Mouse (Mus musculus) intestine, embryonic 15.5 days (tissue): Measurements from ENCODE around the gene Rnf26. TPM values are rescaled to one million over a fixed set of nuclear protein-coding genes. Genes with fewer than 3 reads are reported as not detected.

Experiments
- ATAC-seq: fragments of 200-750 bp; cut with Nextera tagmentation; 2 replicates; pipeline ENCODE4 v1.8.0; 2017; ENCODE audit warnings: moderate TSS enrichment, moderate library complexity
- H3K27ac ChIP-seq: fragments of 300-500 bp; sonication (generic); 2 replicates; pipeline ENCODE4 v1.5.1; 2015; ENCODE audit warnings: mild to moderate bottlenecking, inconsistent platforms
- H3K27me3 ChIP-seq: fragments of 300-500 bp; sonication (generic); replicated peaks from 2 replicates; pipeline ENCODE4 v1.6.1; 2015; ENCODE audit warnings: inconsistent platforms
- H3K36me3 ChIP-seq: fragments of 300-500 bp; sonication (generic); 2 replicates; pipeline ENCODE4 v1.6.1; 2015; ENCODE audit warnings: inconsistent platforms
- H3K4me1 ChIP-seq: fragments of 300-500 bp; sonication (generic); replicated peaks from 2 replicates; pipeline ENCODE4 v1.6.1; 2015; ENCODE audit warnings: inconsistent platforms
- H3K4me2 ChIP-seq: fragments of 300-500 bp; sonication (generic); replicated peaks from 2 replicates; pipeline ENCODE4 v1.6.1; 2015; ENCODE audit warnings: mild to moderate bottlenecking, inconsistent platforms
- H3K4me3 ChIP-seq: fragments of 300-500 bp; sonication (generic); replicated peaks from 2 replicates; pipeline ENCODE4 v1.5.1; 2015; ENCODE audit warnings: inconsistent platforms
- H3K9ac ChIP-seq: fragments of 300-500 bp; sonication (generic); 2 replicates; pipeline ENCODE4 v1.6.1; 2015; ENCODE audit warnings: inconsistent platforms
- H3K9me3 ChIP-seq: fragments of 300-500 bp; sonication (generic); 2 replicates; pipeline ENCODE4 v1.6.1; 2016; ENCODE audit warnings: inconsistent platforms
- WGBS: fragments of 180-500 bp; shearing (Covaris S2); methylation state at CpG from one replicate; pipeline ENCODE4 v1.1.7; 2015; 5-methylcytosine and 5-hydroxymethylcytosine counted together
- polyA plus RNA-seq: library from polyadenylated mRNA; unstranded; fragments of >200 nt; fragmentation: Nextera tagmentation; extraction: Ambion mirVana; gene quantifications from 2 replicates; pipeline ENCODE4 v1.2.1, GENCODE M21; 2015

The Rnf26 gene
- 56.9 and 57.9 TPM in 2 replicates for polyA plus RNA-seq

DNA sequence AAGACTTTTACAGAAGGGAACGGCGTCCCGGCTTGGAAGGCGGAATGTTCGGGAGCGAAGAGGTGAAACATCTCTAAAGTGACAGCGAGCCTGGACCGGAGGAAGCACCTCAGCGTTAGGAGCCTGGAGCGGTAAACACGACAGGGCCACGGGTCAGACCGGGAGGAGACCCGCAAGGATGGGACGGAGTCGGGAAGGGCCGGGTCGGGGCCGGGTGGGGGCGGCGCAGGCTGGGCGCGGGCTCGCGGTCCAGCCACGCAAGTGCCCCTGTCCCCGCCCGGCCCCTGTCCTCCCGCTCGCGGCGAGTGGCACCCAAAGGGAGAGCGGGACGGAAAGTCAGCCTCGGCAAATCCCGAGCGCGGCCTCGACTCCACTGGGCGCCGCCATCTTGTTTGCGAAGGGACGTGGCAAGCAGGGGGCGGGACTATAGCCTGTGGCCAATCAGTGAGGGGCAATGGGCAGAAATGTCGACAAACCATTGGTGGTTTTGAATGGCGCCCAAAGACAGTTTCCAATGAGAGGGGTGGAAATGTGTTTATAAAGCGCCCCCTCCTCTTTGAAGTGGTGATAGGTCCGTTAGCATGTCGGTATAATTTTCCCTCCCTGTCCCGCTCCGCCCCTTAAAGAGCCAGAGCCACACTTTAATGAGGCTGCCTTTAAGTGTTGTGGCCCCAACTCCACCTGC is at the start of gene Rnf26, which contains the start of gene Gm49380:
Rnf26 (minus strand) TSS at position 413 of the 685 bp plus-strand sequence.
Gm49380 (minus strand) TSS at position 396 of the 685 bp plus-strand sequence.
- Histone ChIP-seq H3K27me3 (no peaks in the 10 kb centered on the region), H3K36me3 (no peaks in the 10 kb centered on the region), H3K4me2 (peak within 1 kb of the TSS; percentile 61), H3K9ac (peak within 1 kb of the TSS; percentile 78), H3K27ac (peak within 1 kb of the TSS; percentile 79; the same call in 1 of the 2 replicates), H3K9me3 (no peaks in the 10 kb centered on the region), H3K4me3 (peak within 1 kb of the TSS; percentile 72), H3K4me1 (peaks cover 28% of the 10 kb centered on the region)
- under 1% methylated on average over 51 of the region's 51 CpGs for WGBS
- ATAC-seq, result peak; percentile 97

DNA sequence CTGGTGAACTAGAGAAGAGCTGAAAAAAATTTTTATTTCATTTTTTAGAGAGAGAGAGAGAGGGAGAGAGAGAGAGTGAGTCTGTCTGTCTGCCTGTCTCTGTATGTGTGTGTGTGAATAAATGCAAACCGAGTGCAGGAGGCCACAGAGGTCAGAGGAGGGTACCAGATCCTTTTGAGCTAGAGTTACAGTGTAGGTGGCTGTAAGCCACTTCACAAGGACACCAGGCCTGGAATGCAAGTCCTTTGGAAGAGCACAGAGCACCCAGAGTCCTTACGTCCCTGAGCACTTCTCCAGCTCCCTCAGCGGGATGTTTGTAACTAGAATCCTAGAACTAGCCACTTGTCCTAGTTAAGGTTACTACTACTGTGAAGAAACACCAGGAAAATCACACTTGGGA is 46.6 kb upstream of the Rnf26 start:
- no peak overlapping the region for H3K27ac ChIP-seq
- no peak overlapping the region for H3K4me3 ChIP-seq
- H3K9me3 ChIP-seq, result no peaks in the 10 kb centered on the region
- H3K4me1 ChIP-seq, result no peaks in the 10 kb centered on the region
- H3K36me3 ChIP-seq, result peaks cover 33% of the 10 kb centered on the region
- H3K27me3 ChIP-seq, result no peaks in the 10 kb centered on the region
- H3K9ac ChIP-seq, result no peak overlapping the region
- no peak overlapping the region for H3K4me2 ChIP-seq
- 84% methylated on average over 3 of the region's 3 CpGs for WGBS
- ATAC-seq, result no peak

DNA sequence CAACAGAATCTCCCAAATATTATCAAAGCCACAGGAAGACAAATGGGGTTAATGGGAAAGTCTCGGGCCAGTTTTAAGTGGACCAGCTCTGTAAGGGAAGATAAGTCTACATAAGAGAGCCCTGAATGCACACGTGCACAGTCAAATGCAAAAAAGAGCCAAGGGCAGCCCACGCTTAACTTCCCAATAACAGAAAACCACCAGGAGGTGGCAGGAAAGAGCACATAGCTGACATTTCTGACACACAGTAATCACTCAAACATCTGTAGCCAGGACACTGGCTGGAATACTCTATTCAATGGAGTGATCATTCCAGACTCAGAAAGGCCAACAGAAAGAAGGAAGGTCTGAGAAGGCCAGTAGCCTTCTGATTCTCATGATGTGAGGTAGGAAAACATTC is 34.0 kb upstream of the Rnf26 start:
- H3K4me1 ChIP-seq, result no peaks in the 10 kb centered on the region
- H3K4me2 ChIP-seq, result no peak overlapping the region
- H3K9me3 ChIP-seq, result no peaks in the 10 kb centered on the region
- H3K27ac ChIP-seq, result no peak overlapping the region
- H3K4me3 ChIP-seq, result no peak overlapping the region
- 66% methylated on average over 3 of the region's 3 CpGs for WGBS
- ATAC-seq, result no peak
- H3K36me3 ChIP-seq, result peaks cover 16% of the 10 kb centered on the region; the same call in 1 of the 2 replicates
- H3K9ac ChIP-seq, result no peak overlapping the region
- H3K27me3 ChIP-seq, result no peaks in the 10 kb centered on the region

DNA sequence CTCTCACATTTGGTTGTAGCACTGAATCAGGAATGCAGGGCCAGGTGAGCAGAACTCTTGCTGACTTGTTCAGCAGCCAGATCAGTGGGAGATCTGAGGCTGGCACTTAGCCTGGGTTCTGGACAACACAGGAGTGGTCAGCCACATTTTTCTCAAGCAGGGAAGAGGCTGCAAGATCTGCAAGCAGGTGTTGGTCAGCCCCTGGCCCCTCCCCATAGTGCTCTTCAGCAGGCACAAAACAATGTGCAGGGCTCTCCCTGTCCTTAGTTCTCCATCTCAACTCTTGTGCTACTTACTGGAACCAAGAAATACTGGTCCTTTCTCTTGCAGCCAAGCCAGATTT is 31.4 kb upstream of the Rnf26 start:
- no peak overlapping the region for H3K4me3 ChIP-seq
- no peak overlapping the region for H3K4me2 ChIP-seq
- H3K9ac ChIP-seq, result no peak overlapping the region
- no peaks in the 10 kb centered on the region for H3K4me1 ChIP-seq
- H3K27me3 ChIP-seq, result no peaks in the 10 kb centered on the region
- ATAC-seq, result no peak
- H3K27ac ChIP-seq, result no peak overlapping the region
- no peaks in the 10 kb centered on the region for H3K9me3 ChIP-seq
- H3K36me3 ChIP-seq, result peaks cover 23% of the 10 kb centered on the region

DNA sequence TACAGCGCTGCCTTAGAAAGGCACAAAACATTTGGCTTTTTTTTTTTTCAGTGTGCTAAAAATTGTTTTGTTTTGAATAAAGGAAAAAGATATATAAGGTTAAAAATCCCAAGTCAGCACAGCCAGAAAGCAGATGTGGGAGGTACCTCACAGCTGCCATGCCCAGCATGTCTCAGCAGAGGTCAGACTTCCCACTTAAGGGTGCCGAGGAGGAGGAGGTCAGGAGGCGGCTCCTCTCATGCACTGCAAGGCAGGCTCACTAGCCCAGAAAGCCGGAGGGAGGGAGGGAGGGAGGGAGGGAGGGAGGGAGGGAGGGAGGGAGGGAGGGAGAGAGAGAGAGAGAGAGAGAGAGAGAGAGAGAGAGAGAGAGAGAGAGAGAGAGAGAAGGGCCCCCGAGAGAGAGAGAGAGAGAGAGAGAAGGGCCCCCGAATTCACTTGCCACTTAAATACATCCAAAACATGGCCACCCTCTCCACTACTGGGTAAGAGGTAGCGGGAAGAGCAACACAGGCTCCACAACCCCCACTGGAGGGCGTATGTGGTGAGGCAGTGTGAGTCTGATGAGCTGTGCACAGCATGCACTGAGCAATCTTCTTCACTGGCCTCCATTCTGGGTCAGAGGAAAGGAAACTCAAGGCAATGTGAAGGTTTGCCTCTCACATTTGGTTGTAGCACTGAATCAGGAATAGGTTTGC is 30.9 kb upstream of the Rnf26 start:
- H3K9ac ChIP-seq, result no peak overlapping the region
- H3K27me3 ChIP-seq, result no peaks in the 10 kb centered on the region
- H3K27ac ChIP-seq, result no peak overlapping the region
- H3K4me1 ChIP-seq, result no peaks in the 10 kb centered on the region
- 0 out of 2 replicates have a peak, but pooled peaks have one; percentile 55 for ATAC-seq
- no peaks in the 10 kb centered on the region for H3K9me3 ChIP-seq
- H3K4me3 ChIP-seq, result no peak overlapping the region
- peaks cover 23% of the 10 kb centered on the region for H3K36me3 ChIP-seq
- 30% methylated on average over 7 of the region's 8 CpGs for WGBS
- no peak overlapping the region for H3K4me2 ChIP-seq

DNA sequence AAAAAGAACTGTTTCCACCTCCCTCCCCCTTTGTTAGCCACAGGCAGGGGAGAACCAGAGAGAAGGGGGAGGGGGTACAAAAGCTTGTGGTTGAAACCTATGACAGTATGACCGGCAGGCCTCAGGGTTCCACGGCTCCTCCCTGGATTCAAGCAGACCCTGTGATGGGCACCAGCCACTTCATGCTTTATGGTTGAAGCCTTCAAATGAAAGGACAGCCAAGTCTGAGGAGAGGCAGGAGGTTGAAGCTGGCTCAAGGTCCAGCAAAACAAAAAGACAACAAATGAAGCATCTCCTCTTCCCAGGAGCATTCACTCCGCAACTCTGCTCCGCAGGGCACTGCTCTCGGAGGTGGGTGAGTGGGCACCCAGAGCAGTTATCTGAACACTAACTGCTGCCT is 30.1 kb upstream of the Rnf26 start:
- Histone ChIP-seq H3K36me3 (peaks cover 25% of the 10 kb centered on the region), H3K4me1 (no peaks in the 10 kb centered on the region), H3K9me3 (no peaks in the 10 kb centered on the region), H3K4me3 (no peak overlapping the region), H3K27ac (peak overlapping the region; percentile 40; the same call in 1 of the 2 replicates), H3K4me2 (no peak overlapping the region), H3K9ac (no peak overlapping the region), H3K27me3 (no peaks in the 10 kb centered on the region)
- WGBS, result 79% methylated on average over 5 of the region's 5 CpGs
- no peak for ATAC-seq

DNA sequence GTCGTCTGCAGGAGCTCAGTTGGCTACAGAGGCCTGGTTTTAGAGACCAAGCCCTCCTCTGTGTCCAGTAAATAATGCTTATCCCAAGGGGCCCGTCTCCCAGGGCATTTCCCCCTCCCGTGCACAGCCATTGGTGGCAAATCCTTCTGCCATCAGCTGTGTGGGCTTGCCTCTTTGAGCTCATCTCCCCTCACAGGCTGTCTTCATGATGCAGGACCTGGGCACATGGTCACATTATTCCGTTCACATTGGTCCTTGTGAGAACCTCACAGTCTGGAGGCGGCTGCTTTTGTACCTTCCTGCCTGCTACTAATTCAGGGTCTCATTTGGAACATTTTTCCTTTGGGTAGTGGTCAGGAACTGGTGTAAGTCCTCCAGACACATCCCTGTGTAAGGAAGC is 28.6 kb upstream of the Rnf26 start:
- ATAC-seq, result no peak
- peaks cover 27% of the 10 kb centered on the region for H3K36me3 ChIP-seq
- H3K4me3 ChIP-seq, result no peak overlapping the region
- WGBS, result 70% methylated on average over 5 of the region's 5 CpGs
- H3K27ac ChIP-seq, result no peak overlapping the region
- no peaks in the 10 kb centered on the region for H3K4me1 ChIP-seq
- no peak overlapping the region for H3K9ac ChIP-seq
- H3K4me2 ChIP-seq, result no peak overlapping the region
- no peaks in the 10 kb centered on the region for H3K9me3 ChIP-seq
- H3K27me3 ChIP-seq, result no peaks in the 10 kb centered on the region

DNA sequence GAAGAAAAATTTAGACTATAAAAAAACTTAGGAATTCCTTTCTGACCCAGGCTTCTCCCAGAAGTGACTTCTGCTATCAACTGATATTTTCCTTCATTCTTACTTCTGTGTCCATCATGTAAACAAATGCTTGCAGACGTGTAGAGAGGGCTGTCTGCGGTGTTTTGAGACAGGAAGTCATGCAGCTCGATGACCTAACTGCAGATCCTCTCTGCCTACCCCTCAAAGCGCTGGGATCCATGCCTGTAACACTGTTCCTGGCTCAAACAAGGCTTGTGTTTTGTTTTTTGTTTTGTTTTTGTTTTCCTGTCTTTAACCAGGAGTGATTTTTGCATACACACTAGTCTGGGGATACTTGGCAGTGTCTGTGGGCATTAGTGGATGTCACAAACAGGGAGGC is 24.5 kb upstream of the Rnf26 start:
- Histone ChIP-seq H3K4me2 (no peak overlapping the region), H3K27ac (no peak overlapping the region), H3K27me3 (peaks cover 18% of the 10 kb centered on the region), H3K4me3 (no peak overlapping the region), H3K9ac (no peak overlapping the region), H3K9me3 (no peaks in the 10 kb centered on the region), H3K36me3 (peaks cover 18% of the 10 kb centered on the region), H3K4me1 (peaks cover 28% of the 10 kb centered on the region)
- 47% methylated on average over 4 of the region's 4 CpGs for WGBS
- no peak for ATAC-seq

DNA sequence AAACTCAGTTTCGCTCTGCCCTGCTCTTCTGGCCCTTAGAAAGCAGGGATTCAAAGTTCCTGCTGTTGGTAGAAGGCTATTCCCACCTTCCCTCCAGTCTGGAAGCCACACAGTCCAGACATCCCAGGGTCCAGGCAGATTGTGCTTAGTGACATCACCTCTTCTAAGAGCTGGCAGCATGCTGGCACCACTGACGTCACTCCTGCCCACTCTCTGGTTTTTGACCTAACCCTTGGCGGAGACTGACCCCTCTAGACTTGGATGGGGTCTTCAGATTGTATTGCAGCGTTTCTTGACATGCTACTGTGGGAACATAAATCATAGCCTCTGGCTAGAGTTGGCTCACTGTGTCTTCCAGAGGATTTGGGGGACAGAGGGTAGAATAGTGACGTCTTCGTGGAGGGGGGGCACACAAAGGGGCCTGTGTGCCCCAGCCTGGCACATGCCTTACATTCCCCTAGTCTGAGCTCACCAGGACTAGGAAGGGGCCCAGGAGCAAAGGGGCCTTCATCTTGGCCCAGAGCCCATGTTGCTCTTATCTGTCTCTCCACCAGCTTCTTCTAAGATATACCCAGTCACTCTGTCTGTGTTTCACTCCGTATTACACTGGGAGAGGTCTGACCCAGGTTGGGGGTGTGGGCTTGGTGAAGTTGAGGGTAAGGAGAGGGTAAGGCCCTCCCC is 22.6 kb upstream of the Rnf26 start:
- H3K9me3 ChIP-seq, result no peaks in the 10 kb centered on the region
- H3K4me2 ChIP-seq, result peak overlapping the region; percentile 93
- peaks cover 23% of the 10 kb centered on the region for H3K27me3 ChIP-seq
- H3K4me3 ChIP-seq, result peak overlapping the region; percentile 65
- 0 out of 2 replicates have a peak, but pooled peaks cover 6% of the 10 kb centered on the region for H3K36me3 ChIP-seq
- peak overlapping the region; percentile 70 for H3K9ac ChIP-seq
- ATAC-seq, result peak; percentile 31; the same call in 1 of the 2 replicates
- peaks cover 35% of the 10 kb centered on the region for H3K4me1 ChIP-seq
- WGBS, result 43% methylated on average over 7 of the region's 7 CpGs
- peak overlapping the region; percentile 82 for H3K27ac ChIP-seq

DNA sequence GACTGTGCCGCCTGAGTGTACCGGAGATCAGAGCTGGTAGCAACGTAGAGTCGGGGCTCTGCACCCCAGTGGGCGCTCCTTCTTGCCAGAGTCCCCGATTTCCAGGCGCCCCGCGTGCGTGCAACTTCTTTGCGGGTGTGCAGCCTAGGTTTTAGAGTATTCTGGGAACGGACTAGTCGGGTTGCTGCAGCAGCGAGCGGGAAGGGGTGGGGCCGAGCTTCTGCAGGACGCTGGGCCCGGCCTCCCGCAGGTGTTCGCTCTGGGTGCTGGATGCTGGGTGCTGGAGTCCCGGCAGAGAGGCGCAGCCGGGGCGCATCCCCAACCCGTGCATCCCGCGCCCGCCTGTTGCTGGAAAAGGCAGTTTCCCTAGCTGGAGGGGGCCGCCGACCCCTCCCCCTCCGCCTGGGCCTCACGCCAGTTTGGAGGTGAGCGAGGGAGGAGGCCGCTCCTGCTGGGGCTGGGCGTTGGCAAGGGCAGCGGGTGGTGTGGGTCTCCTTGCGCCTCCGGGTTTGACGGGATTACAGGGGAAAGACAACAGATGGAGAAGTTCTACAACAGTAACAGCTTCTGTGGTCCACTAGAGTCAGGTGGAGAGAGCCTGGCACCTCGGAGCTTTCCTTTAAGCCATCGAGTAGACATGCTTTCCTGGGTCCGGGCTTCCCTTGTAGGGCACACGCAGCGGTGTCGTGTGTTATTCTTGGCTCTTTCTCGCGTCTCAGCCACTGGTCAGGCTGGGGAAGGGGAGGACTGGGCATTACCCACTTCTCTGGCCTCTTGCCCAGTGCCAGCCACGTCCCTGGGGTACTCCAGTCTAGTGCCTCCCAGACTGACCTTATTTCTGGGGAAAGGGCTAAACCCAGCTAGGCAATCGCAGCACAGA is 21.8 kb upstream of the Rnf26 start:
- Histone ChIP-seq H3K4me3 (peak overlapping the region; percentile 65), H3K4me1 (peaks cover 43% of the 10 kb centered on the region), H3K36me3 (0 out of 2 replicates have a peak, but pooled peaks cover 4% of the 10 kb centered on the region), H3K9ac (peak overlapping the region; percentile 70), H3K27me3 (peaks cover 23% of the 10 kb centered on the region), H3K4me2 (peak overlapping the region; percentile 93), H3K9me3 (no peaks in the 10 kb centered on the region), H3K27ac (peak overlapping the region; percentile 82)
- 3% methylated on average over 47 of the region's 49 CpGs for WGBS
- ATAC-seq, result peak; percentile 32; the same call in 1 of the 2 replicates

DNA sequence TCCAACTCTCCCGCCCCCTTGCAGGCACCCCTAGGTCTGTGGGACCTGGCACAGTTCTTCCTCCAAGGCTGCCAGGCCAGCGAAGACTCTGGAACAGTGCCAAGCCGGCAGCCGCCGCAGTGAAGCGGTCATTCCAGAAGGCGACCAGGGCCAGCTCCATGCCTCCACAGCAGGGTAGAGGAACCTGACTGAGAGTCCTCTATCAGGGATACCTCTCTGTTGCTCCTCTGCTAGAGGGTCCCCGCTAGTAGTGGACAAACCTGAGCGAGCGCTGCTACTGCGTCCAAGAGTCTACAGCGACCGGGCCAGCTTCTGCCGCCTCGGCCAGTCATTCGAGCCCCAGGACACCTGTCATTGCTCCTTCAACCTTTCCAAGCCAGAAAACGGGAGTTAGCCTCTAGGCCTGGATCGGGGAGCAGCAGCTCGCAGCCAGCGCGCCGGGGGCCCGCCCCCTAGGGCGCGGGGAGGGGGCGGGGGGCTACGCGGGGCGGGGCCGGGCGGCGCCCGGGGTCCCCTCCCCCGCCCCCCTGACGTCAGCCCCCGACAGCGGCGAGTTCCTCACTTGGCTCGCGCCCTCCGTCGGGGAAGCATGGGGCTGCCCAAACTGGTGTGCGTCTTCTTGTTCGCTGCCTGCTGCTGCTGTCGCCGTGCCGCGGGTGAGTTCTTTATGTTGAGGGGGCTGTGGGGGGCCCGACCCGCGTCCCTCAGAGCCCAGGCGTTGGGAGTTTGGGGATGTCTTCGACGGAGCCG is 21.0 kb upstream of the Rnf26 start, which contains the start of gene Mcam:
Mcam (plus strand) TSS at position 369 of the 750 bp plus-strand sequence.
- Histone ChIP-seq H3K9me3 (no peaks in the 10 kb centered on the region), H3K4me3 (peak within 1 kb of the TSS; percentile 65), H3K9ac (peak within 1 kb of the TSS; percentile 70), H3K4me2 (peak within 1 kb of the TSS; percentile 93), H3K27me3 (peaks cover 23% of the 10 kb centered on the region), H3K27ac (peak within 1 kb of the TSS; percentile 82), H3K36me3 (0 out of 2 replicates have a peak, but pooled peaks cover 4% of the 10 kb centered on the region), H3K4me1 (peaks cover 50% of the 10 kb centered on the region)
- under 1% methylated on average over 51 of the region's 55 CpGs for WGBS
- peak; percentile 52 for ATAC-seq
